Mouse (Mus musculus) C2C12 (cell line): ENCODE measurements around the gene Pym1.

ENCODE experiments used
- CEBPB ChIP-seq: IDR thresholded peaks from one replicate; pipeline ENCODE4 v1.6.1; 2011; ENCODE audit warnings: low read depth, mild to moderate bottlenecking, control low read depth, moderate library complexity
- CTCF ChIP-seq: IDR thresholded peaks from one replicate; pipeline ENCODE4 v1.5.1; 2011; ENCODE audit not compliant: control insufficient read depth, insufficient read depth, insufficient read length
- FOSL1 ChIP-seq: IDR thresholded peaks from one replicate; pipeline ENCODE4 v1.8.0; 2011; ENCODE audit warnings: mild to moderate bottlenecking, low read length; ENCODE audit not compliant: poor library complexity, insufficient read depth, severe bottlenecking
- MAX ChIP-seq: IDR thresholded peaks from one replicate; pipeline ENCODE4 v1.6.1; 2011; ENCODE audit warnings: mild to moderate bottlenecking, control low read depth
- MYOD1 ChIP-seq: IDR thresholded peaks from one replicate; pipeline ENCODE4 v1.6.1; 2011; ENCODE audit warnings: low read depth; ENCODE audit not compliant: control insufficient read depth, insufficient read length
- MYOG ChIP-seq: IDR thresholded peaks from one replicate; pipeline ENCODE4 v1.6.1; 2011; ENCODE audit not compliant: control insufficient read depth, insufficient read length; ENCODE audit errors: extremely low read depth
- USF1 ChIP-seq: IDR thresholded peaks from one replicate; pipeline ENCODE4 v1.6.1; 2011; ENCODE audit warnings: low read depth, mild to moderate bottlenecking, control low read depth, moderate library complexity

DNA sequence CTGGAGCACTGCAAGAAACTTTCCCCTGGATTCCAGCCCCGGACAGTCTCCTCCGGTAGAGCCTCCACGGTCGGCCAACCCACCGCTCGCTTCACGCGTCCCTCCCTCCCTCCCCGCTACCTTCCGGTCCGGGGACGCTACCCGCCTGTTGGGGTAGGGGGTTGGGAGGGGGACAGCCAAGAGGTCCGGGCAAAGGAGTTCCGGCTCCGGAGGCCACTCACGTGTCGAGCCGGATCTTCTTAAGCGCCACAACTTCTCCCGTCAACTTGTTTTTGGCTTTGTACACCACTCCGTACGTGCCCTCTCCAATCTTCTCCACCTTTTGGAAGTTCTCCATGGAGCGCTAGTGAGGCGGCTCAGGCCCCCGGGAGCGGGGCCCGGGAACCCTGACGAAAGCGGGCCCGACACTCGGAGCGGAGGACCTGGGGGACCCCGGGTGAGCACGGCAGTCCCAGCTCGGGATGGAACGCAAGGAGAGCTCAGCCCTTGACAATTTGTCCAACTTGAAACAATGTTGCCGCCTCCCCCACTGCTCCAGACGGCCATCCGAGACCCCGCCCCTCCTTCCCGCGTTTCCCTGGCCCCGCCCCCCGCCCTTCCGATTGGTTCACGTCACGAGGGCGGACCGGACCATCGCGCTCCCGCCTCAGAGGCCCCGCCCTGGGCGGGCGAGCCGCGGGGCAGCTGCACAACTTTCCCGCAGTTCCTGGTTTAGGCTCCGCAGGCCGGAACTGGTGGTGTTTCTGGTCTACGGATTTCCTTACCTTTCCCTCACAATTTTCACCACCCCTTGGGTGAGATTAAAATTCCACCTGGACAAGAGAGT is 43.0 kb upstream of the Pym1 start, which contains the start of gene Cdk2:
- TF ChIP-seq CTCF (no peak), MAX (peak; percentile 36), MYOD1 (no peak), USF1 (no peak), FOSL1 (no peak), CEBPB (no peak), MYOG (no peak)
